In the genomic region with DNA sequence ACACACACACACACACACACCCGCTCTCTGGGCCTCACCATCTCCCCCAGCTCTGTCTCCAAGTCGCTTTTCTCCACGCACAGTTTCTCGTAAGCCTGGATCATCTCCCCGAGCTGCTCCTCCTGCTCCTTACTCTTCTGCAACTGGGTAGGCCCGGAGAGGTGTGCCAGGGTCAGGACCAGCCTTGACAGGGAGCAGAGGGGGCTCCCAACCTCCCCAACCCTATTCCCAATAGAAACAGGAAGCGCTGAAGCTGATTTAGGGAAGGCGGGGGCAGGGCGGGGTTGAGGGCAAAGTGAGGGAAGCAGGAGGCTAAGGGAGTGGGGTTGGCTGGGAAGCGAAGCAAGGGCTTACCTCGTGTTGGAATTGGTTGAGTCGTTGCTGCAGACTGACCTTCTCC, we compare ENCODE assay signal across 8 mouse cellular contexts. TPM values are rescaled to one million over a fixed set of nuclear protein-coding genes. Genes with fewer than 3 reads are reported as not detected.
DNase-seq lines count a peak whose midpoint lies in the region; ATAC-seq and TF ChIP-seq lines count a peak whose summit lies in the region.

No protein-coding gene starts in this region.

- H3K4me2 ChIP-seq in heart, embryonic 12.5 days = peak overlapping the region; percentile 82
- H3K4me2 ChIP-seq in neural tube, embryonic 12.5 days (replicated peaks) = peak overlapping the region; percentile 86

- no peak overlapping the region; the same call in 1 of the 2 replicates for H3K4me3 ChIP-seq in layer of hippocampus, adult 2 months
- H3K4me3 ChIP-seq in heart, embryonic 12.5 days = peak overlapping the region; percentile 93
- peak overlapping the region; percentile 84 for H3K4me3 ChIP-seq in limb, embryonic 10.5 days
- no peak overlapping the region for H3K4me3 ChIP-seq in neural tube, embryonic 12.5 days

- peaks cover 24% of the 10 kb centered on the region for H3K36me3 ChIP-seq in heart, embryonic 12.5 days
- H3K36me3 ChIP-seq in limb, embryonic 10.5 days = peaks cover 36% of the 10 kb centered on the region
- peaks cover 21% of the 10 kb centered on the region for H3K36me3 ChIP-seq in neural tube, embryonic 12.5 days

- peak overlapping the region; percentile 97 for H3K27ac ChIP-seq in layer of hippocampus, adult 2 months
- no peak overlapping the region for H3K27ac ChIP-seq in heart, embryonic 12.5 days (ENCODE audit: poor library complexity, severe bottlenecking)
- H3K27ac ChIP-seq in limb, embryonic 10.5 days = peak overlapping the region; percentile 97
- H3K27ac ChIP-seq in neural tube, embryonic 12.5 days = no peak overlapping the region

- H3K27me3 ChIP-seq in heart, embryonic 12.5 days (replicated peaks) = peaks cover 21% of the 10 kb centered on the region; the same call in 1 of the 2 replicates
- peaks cover 9% of the 10 kb centered on the region; the same call in 1 of the 2 replicates for H3K27me3 ChIP-seq in limb, embryonic 10.5 days (ENCODE audit: low read depth, poor library complexity, severe bottlenecking)
- no peaks in the 10 kb centered on the region; the same call in 1 of the 2 replicates for H3K27me3 ChIP-seq in neural tube, embryonic 12.5 days (replicated peaks)

- no peaks in the 10 kb centered on the region for H3K9me3 ChIP-seq in heart, embryonic 12.5 days (replicated peaks)
- H3K9me3 ChIP-seq in limb, embryonic 10.5 days (replicated peaks) = no peaks in the 10 kb centered on the region
- no peaks in the 10 kb centered on the region for H3K9me3 ChIP-seq in neural tube, embryonic 12.5 days

- 31% methylated on average over 12 of the region's 12 CpGs for WGBS in heart, embryonic 12.5 days
- WGBS in limb, embryonic 10.5 days = 21% methylated on average over 12 of the region's 12 CpGs
- WGBS in neural tube, embryonic 12.5 days = 34% methylated on average over 12 of the region's 12 CpGs

- H3K4me1 ChIP-seq in heart, embryonic 12.5 days (replicated peaks) = peaks cover 59% of the 10 kb centered on the region
- peaks cover 88% of the 10 kb centered on the region for H3K4me1 ChIP-seq in limb, embryonic 10.5 days
- H3K4me1 ChIP-seq in neural tube, embryonic 12.5 days = peaks cover 36% of the 10 kb centered on the region

- no peak for DNase-seq in layer of hippocampus, adult 2 months (ENCODE audit: low spot score in 2 of 2)
- no peak for DNase-seq in layer of hippocampus, postnatal 14 days (ENCODE audit: low spot score in 2 of 2)
- no peak for DNase-seq in limb, embryonic 10.5 days (ENCODE audit: low spot score)
- DNase-seq in left cerebral cortex, adult 8-10 months (ENCODE audit: low spot score in 2 of 2) = no peak
- DNase-seq in cerebellum, postnatal 25 days = no peak

- H3K9ac ChIP-seq in heart, embryonic 12.5 days = peak overlapping the region; percentile 87
- H3K9ac ChIP-seq in neural tube, embryonic 12.5 days = no peak overlapping the region

- no peak for TF ChIP-seq CTCF in layer of hippocampus, adult 2 months (conservative IDR thresholded peaks at IDR 0.05)

- ATAC-seq in heart, embryonic 12.5 days (ENCODE audit: insufficient number of reproducible peaks, low FRiP score) = no peak
- ATAC-seq in neural tube, embryonic 12.5 days (ENCODE audit: low FRiP score, low read depth) = no peak
- ATAC-seq in megakaryocyte progenitor cell, adult 5-6 weeks (replicated peaks; ENCODE audit: poor library complexity) = no peak

RNA-seq across cellular contexts. Expression of a gene that starts 2.7 kb away (rescaled TPM):
- 10 to 100 TPM; 91.8 to 96.9 TPM for total RNA-seq in layer of hippocampus, adult 2 months (2021)
- 10 to 100 TPM; 60.9 to 68.4 TPM for total RNA-seq in layer of hippocampus, postnatal 14 days (2021)
- polyA plus RNA-seq in heart, embryonic 12.5 days (2016; fragmentation: Nextera tagmentation; extraction: Ambion mirVana) = 10.6 and 12.6 TPM in 2 replicates
- polyA plus RNA-seq in limb, embryonic 10.5 days (2016; fragmentation: Nextera tagmentation; extraction: Ambion mirVana) = 6.1 and 7.8 TPM in 2 replicates
- polyA plus RNA-seq in neural tube, embryonic 12.5 days (2016; fragmentation: Nextera tagmentation; extraction: Ambion mirVana) = 9.5 and 10.5 TPM in 2 replicates
- total RNA-seq in megakaryocyte progenitor cell, adult 5-6 weeks (2015) = 3.6 and 4.1 TPM in 2 replicates
- total RNA-seq in megakaryocyte progenitor cell, adult 5-6 weeks (2017) = 2.5 and 5.8 TPM in 2 replicates
- total RNA-seq in left cerebral cortex, adult 8-10 months (2022) = 10 to 100 TPM; 54.8 to 63.2 (median 59.6) TPM

RNA-seq across cellular contexts. Expression of a gene that starts 33.5 kb away (rescaled TPM):
- total RNA-seq in layer of hippocampus, adult 2 months (2021) = under 1 TPM; 0.17 to 0.23 TPM
- under 1 TPM in 1 of 2 experiments, not detected in 1; 0.19 TPM for total RNA-seq in layer of hippocampus, postnatal 14 days (2021)
- polyA plus RNA-seq in heart, embryonic 12.5 days (2016; fragmentation: Nextera tagmentation; extraction: Ambion mirVana) = not detected in 2 replicates
- 0.05 and 0.08 TPM in 2 replicates for polyA plus RNA-seq in limb, embryonic 10.5 days (2016; fragmentation: Nextera tagmentation; extraction: Ambion mirVana)
- 0.13 TPM in 1 of 2 replicates, not detected in the other for polyA plus RNA-seq in neural tube, embryonic 12.5 days (2016; fragmentation: Nextera tagmentation; extraction: Ambion mirVana)
- total RNA-seq in megakaryocyte progenitor cell, adult 5-6 weeks (2015) = not detected in 2 replicates
- not detected in 2 replicates for total RNA-seq in megakaryocyte progenitor cell, adult 5-6 weeks (2017)
- under 1 TPM; 0.14 to 0.37 (median 0.23) TPM for total RNA-seq in left cerebral cortex, adult 8-10 months (2022)

RNA-seq across cellular contexts. Expression of a gene that starts 39.1 kb away (rescaled TPM):
- 100 to 1,000 TPM; 128 to 133 TPM for total RNA-seq in layer of hippocampus, adult 2 months (2021)
- 100 to 1,000 TPM; 129 to 132 TPM for total RNA-seq in layer of hippocampus, postnatal 14 days (2021)
- 41.7 and 45.4 TPM in 2 replicates for polyA plus RNA-seq in heart, embryonic 12.5 days (2016; fragmentation: Nextera tagmentation; extraction: Ambion mirVana)
- 82.8 and 88.9 TPM in 2 replicates for polyA plus RNA-seq in limb, embryonic 10.5 days (2016; fragmentation: Nextera tagmentation; extraction: Ambion mirVana)
- polyA plus RNA-seq in neural tube, embryonic 12.5 days (2016; fragmentation: Nextera tagmentation; extraction: Ambion mirVana) = 52.8 and 53.1 TPM in 2 replicates
- total RNA-seq in megakaryocyte progenitor cell, adult 5-6 weeks (2015) = 156 and 175 TPM in 2 replicates
- 312 and 387 TPM in 2 replicates for total RNA-seq in megakaryocyte progenitor cell, adult 5-6 weeks (2017)
- 100 to 1,000 TPM; 114 to 121 (median 120) TPM for total RNA-seq in left cerebral cortex, adult 8-10 months (2022)

Comparison
In these comparisons a context has a peak if more than half of its experiments do, and no peak if none do; other contexts are left out.
1. H3K27ac ChIP-seq: peak in layer of hippocampus, adult 2 months (single experiment) and limb, embryonic 10.5 days (single experiment); none in heart, embryonic 12.5 days (single experiment) and neural tube, embryonic 12.5 days (single experiment).
2. H3K4me3 ChIP-seq: peak in heart, embryonic 12.5 days (single experiment) and limb, embryonic 10.5 days (single experiment); none in layer of hippocampus, adult 2 months (single experiment) and neural tube, embryonic 12.5 days (single experiment).
3. RNA of a gene that starts 2.7 kb away (total RNA-seq): 91.8 to 96.9 TPM in layer of hippocampus, adult 2 months, 60.9 to 68.4 TPM in layer of hippocampus, postnatal 14 days and 54.8 to 63.2 TPM in left cerebral cortex, adult 8-10 months; 2.5 to 5.8 TPM in megakaryocyte progenitor cell, adult 5-6 weeks; every median in the first group is over 4 times any median in the second.